Mouse (Mus musculus) right cerebral cortex, adult 18-20 months (tissue): Measurements from ENCODE around the gene Prdm10.

Source experiments
- DNase-seq: peaks from one replicate; pipeline ENCODE4 v3.0.0; 2022; ENCODE audit warnings: mixed read lengths

Prdm10 gene

GRCm38 (mm10) chr9:31384786-31385499 is 104.6 kb downstream of the Prdm10 start:
- DNase-seq = no peak

- no peak for DNase-seq
These were observed 105.1 kb downstream of the Prdm10 start for GRCm38 (mm10) chr9:31385500-31385869.

- peak; percentile 96 for DNase-seq
These were observed 105.6 kb downstream of the Prdm10 start, which contains the start of gene Nfrkb for GRCm38 (mm10) chr9:31385947-31386354. Nfrkb (plus strand) TSS chr9:31386192.

- DNase-seq = no peak
These were observed 106.2 kb downstream of the Prdm10 start for GRCm38 (mm10) chr9:31386368-31387180.

- DNase-seq = no peak
These were observed 106.9 kb downstream of the Prdm10 start for GRCm38 (mm10) chr9:31387206-31387605.

- DNase-seq = peak; percentile 71
These were observed 120.1 kb downstream of the Prdm10 start for GRCm38 (mm10) chr9:31400441-31400840.

- DNase-seq = no peak
These were observed 124.0 kb downstream of the Prdm10 start for GRCm38 (mm10) chr9:31404311-31404710.

- no peak for DNase-seq
These were observed 124.9 kb downstream of the Prdm10 start for GRCm38 (mm10) chr9:31405217-31405616.

- no peak for DNase-seq
These were observed 131.8 kb downstream of the Prdm10 start for GRCm38 (mm10) chr9:31412165-31412564.

GRCm38 (mm10) chr9:31418821-31419220 is 138.5 kb downstream of the Prdm10 start:
- no peak for DNase-seq

GRCm38 (mm10) chr9:31422143-31422542 is 141.8 kb downstream of the Prdm10 start:
- DNase-seq = no peak

GRCm38 (mm10) chr9:31428971-31429370 is 148.6 kb downstream of the Prdm10 start:
- no peak for DNase-seq

GRCm38 (mm10) chr9:31430011-31430410 is 149.7 kb downstream of the Prdm10 start:
- no peak for DNase-seq
